Mouse (Mus musculus) CH12.LX (cell line): ENCODE results near the gene Gpatch2. TPM values are rescaled to one million over a fixed set of nuclear protein-coding genes. Genes with fewer than 3 reads are reported as not detected.

Source experiments
- DNase-seq: peaks from one replicate; pipeline ENCODE4 v3.0.0-alpha.2; 2013; ENCODE audit errors: extremely low read depth
- H3K27ac ChIP-seq: 2 replicates; pipeline ENCODE4 v1.5.1; 2012; ENCODE audit warnings: low read depth, mild to moderate bottlenecking, control low read depth, moderate library complexity; ENCODE audit not compliant: insufficient read depth
- H3K27me3 ChIP-seq: replicated peaks from 2 replicates; pipeline ENCODE3; 2012; ENCODE audit warnings: inconsistent platforms
- H3K36me3 ChIP-seq, 2 experiments: replicated peaks in 1 of 2; 2 replicates each; pipeline versions ENCODE3 to v1.6.1; 2012; ENCODE audit warnings: inconsistent platforms in 1 of 2, low read length in 1 of 2, mild to moderate bottlenecking in 1 of 2, mixed read lengths in 1 of 2, moderate library complexity in 1 of 2; ENCODE audit not compliant: control insufficient read depth in 1 of 2, insufficient read depth in 1 of 2
- H3K4me1 ChIP-seq, 2 experiments: 2 replicates each; pipeline ENCODE4 v1.6.1; 2012; ENCODE audit warnings: inconsistent platforms in 1 of 2, moderate library complexity in 1 of 2; ENCODE audit not compliant: insufficient read depth in 2 of 2, control insufficient read depth in 1 of 2
- H3K4me2 ChIP-seq: 2 replicates; pipeline ENCODE4 v1.6.1; 2012; ENCODE audit warnings: low read depth, mild to moderate bottlenecking, control low read depth; ENCODE audit not compliant: poor library complexity, insufficient read depth, severe bottlenecking
- H3K4me3 ChIP-seq, 3 experiments: fragments of 150-350 bp in 1 of 3; sonication (generic) in 1 of 3; replicated peaks in 1 of 3; 2 replicates each; pipeline versions ENCODE3 to v1.5.1; 2011 to 2012; ENCODE audit warnings: low read depth in 2 of 3, low read length in 2 of 3, mild to moderate bottlenecking in 2 of 3, moderate library complexity in 2 of 3, control low read depth in 1 of 3, improper control_type of control experiment in 1 of 3, inconsistent platforms in 1 of 3, mixed read lengths in 1 of 3; ENCODE audit not compliant: poor library complexity in 1 of 3
- H3K79me2 ChIP-seq: replicated peaks from 2 replicates; pipeline ENCODE4 v1.6.1; 2012; ENCODE audit warnings: mild to moderate bottlenecking, moderate library complexity; ENCODE audit not compliant: control insufficient read depth, poor library complexity, insufficient read depth, severe bottlenecking; ENCODE audit errors: extremely low read depth
- H3K9ac ChIP-seq: 2 replicates; pipeline ENCODE4 v1.6.1; 2012; ENCODE audit warnings: low read depth, mild to moderate bottlenecking, control low read depth, moderate library complexity; ENCODE audit not compliant: insufficient read depth
- H3K9me3 ChIP-seq: replicated peaks from 2 replicates; pipeline ENCODE3; 2012; ENCODE audit warnings: low read length, inconsistent platforms, mixed read lengths
- BHLHE40 ChIP-seq: IDR thresholded peaks from 2 replicates; pipeline ENCODE4 v1.6.1; 2011; ENCODE audit warnings: mild to moderate bottlenecking, low read depth, low read length, improper control_type of control experiment
- CHD2 ChIP-seq: IDR thresholded peaks from 2 replicates; pipeline ENCODE4 v1.6.1; 2011; ENCODE audit warnings: low read length, improper control_type of control experiment
- CTCF ChIP-seq, 2 experiments: IDR thresholded peaks in 1 of 2; conservative IDR thresholded peaks in 1 of 2; 2 replicates each; pipeline ENCODE4 v1.5.1; 2011 to 2012; ENCODE audit warnings: low read depth in 2 of 2, low read length in 2 of 2, improper control_type of control experiment in 1 of 2, inconsistent platforms in 1 of 2, mild to moderate bottlenecking in 1 of 2, moderate library complexity in 1 of 2
- E2F4 ChIP-seq: IDR thresholded peaks from 2 replicates; pipeline ENCODE4 v1.6.1; 2011; ENCODE audit warnings: low read depth, low read length, improper control_type of control experiment; ENCODE audit not compliant: insufficient replicate concordance
- EP300 ChIP-seq: IDR thresholded peaks from 2 replicates; pipeline ENCODE4 v1.6.1; 2011; ENCODE audit warnings: low read length, improper control_type of control experiment
- HCFC1 ChIP-seq: IDR thresholded peaks from 2 replicates; pipeline ENCODE4 v1.6.1; 2012; ENCODE audit warnings: low read depth, mild to moderate bottlenecking, inconsistent platforms, low read length, improper control_type of control experiment
- IRF4 ChIP-seq: IDR thresholded peaks from 2 replicates; pipeline ENCODE4 v1.6.1; 2014; ENCODE audit warnings: low read depth, mild to moderate bottlenecking, inconsistent platforms, low read length, improper control_type of control experiment
- JUND ChIP-seq: conservative IDR thresholded peaks from 2 replicates; pipeline ENCODE4 v1.6.1; 2011; ENCODE audit warnings: low read depth, low read length, improper control_type of control experiment
- MAX ChIP-seq: IDR thresholded peaks from 2 replicates; pipeline ENCODE4 v1.6.1; 2011; ENCODE audit warnings: low read length, improper control_type of control experiment
- MAZ ChIP-seq: IDR thresholded peaks from 2 replicates; pipeline ENCODE4 v1.6.1; 2012; ENCODE audit warnings: low read depth, mild to moderate bottlenecking, inconsistent platforms, low read length, improper control_type of control experiment, moderate library complexity
- MEF2A ChIP-seq: IDR thresholded peaks from 2 replicates; pipeline ENCODE4 v1.6.1; 2014; ENCODE audit warnings: low read depth, mild to moderate bottlenecking, inconsistent platforms, low read length, improper control_type of control experiment, borderline replicate concordance
- MYC ChIP-seq: IDR thresholded peaks from 2 replicates; pipeline ENCODE4 v1.6.1; 2011; ENCODE audit warnings: low read depth, mild to moderate bottlenecking, improper control_type of control experiment, low read length
- PAX5 ChIP-seq: IDR thresholded peaks from 2 replicates; pipeline ENCODE4 v1.6.1; 2012; ENCODE audit warnings: low read length, inconsistent platforms, mixed read lengths
- POLR2AphosphoS2 ChIP-seq: IDR thresholded peaks from 2 replicates; pipeline ENCODE4 v1.6.1; 2011; ENCODE audit warnings: low read depth, low read length, improper control_type of control experiment
- RAD21 ChIP-seq: IDR thresholded peaks from 2 replicates; pipeline ENCODE4 v1.6.1; 2011; ENCODE audit warnings: low read depth, mild to moderate bottlenecking, low read length, improper control_type of control experiment, moderate library complexity
- RCOR1 ChIP-seq: conservative IDR thresholded peaks from 2 replicates; pipeline ENCODE4 v1.6.1; 2012; ENCODE audit warnings: low read depth, mild to moderate bottlenecking, inconsistent platforms, low read length, improper control_type of control experiment
- SIN3A ChIP-seq: IDR thresholded peaks from 2 replicates; pipeline ENCODE4 v1.6.1; 2012; ENCODE audit warnings: low read length, improper control_type of control experiment, inconsistent platforms
- USF1 ChIP-seq: IDR thresholded peaks from 2 replicates; pipeline ENCODE4 v1.6.1; 2014; ENCODE audit warnings: low read depth, mild to moderate bottlenecking, inconsistent platforms, low read length, improper control_type of control experiment
- ZC3H11A ChIP-seq: IDR thresholded peaks from 2 replicates; pipeline ENCODE4 v1.6.1; 2012; ENCODE audit warnings: low read depth, mild to moderate bottlenecking, inconsistent platforms, low read length, improper control_type of control experiment
- ZKSCAN1 ChIP-seq: IDR thresholded peaks from 2 replicates; pipeline ENCODE4 v1.6.1; 2012; ENCODE audit warnings: low read depth, inconsistent platforms, low read length, improper control_type of control experiment, borderline replicate concordance
- dilution Hi-C: fragments of 300-500 bp; cut with MboI; formaldehyde crosslinking; loops from 2 replicates; pipeline ENCODE4 v1.14.3; 2020; ENCODE audit warnings: low sequenced_read_pairs; ENCODE audit not compliant: extremely low pct_unique_long_range_greater_than_20kb, extremely low pct_ligation_motif_present
- in situ Hi-C: fragments of 300-500 bp; cut with MboI; formaldehyde crosslinking; loops from 3 replicates; pipeline ENCODE4 v1.14.3; 2019; ENCODE audit warnings: low sequenced_read_pairs, low pct_ligation_motif_present, low pct_unique_long_range_greater_than_20kb, mixed read lengths
- polyA plus RNA-seq: library from polyadenylated mRNA; unstranded; fragments of >175 nt; gene quantifications from 2 replicates; pipeline ENCODE4 v1.2.1, GENCODE M21; 2012; ENCODE audit warnings: low read depth; ENCODE audit not compliant: insufficient read length
- total RNA-seq, 2 experiments: library from RNA; depleted of rRNA; stranded (reverse); fragments of 300-350 nt in 1 of 2; fragments of >200 nt in 1 of 2; gene quantifications; 2 replicates each; pipeline ENCODE4 v1.2.3; 2012 to 2014

Gene Gpatch2
- total and polyA plus RNA-seq, 3 experiments: 14.1 to 17.0 (median 15.4) TPM

- no peaks in the 10 kb centered on the region for H3K79me2 ChIP-seq
- H3K4me1 ChIP-seq: peaks cover 0 to 16% of the 10 kb centered on the region in 2 experiments; a peak in 2 of 4 replicates
- H3K4me2 ChIP-seq: no peak overlapping the region
- in situ Hi-C loops: no loop called here
- no peak for DNase-seq
- TF ChIP-seq CTCF (conservative IDR thresholded peaks at IDR 0.05 in 1 of 2, IDR thresholded peaks at IDR 0.05 in 1 of 2; ENCODE audit: low read depth in 2 of 2, low read length in 2 of 2) (no peak), MAX (no peak), EP300 (no peak), ZC3H11A (no peak), POLR2AphosphoS2 (no peak), JUND (no peak), CHD2 (no peak), HCFC1 (no peak), IRF4 (no peak), MAZ (no peak), RAD21 (no peak), E2F4 (no peak), SIN3A (no peak), USF1 (no peak), BHLHE40 (no peak), MEF2A (no peak), PAX5 (no peak)
- H3K4me3 ChIP-seq: no peak overlapping the region
- H3K9me3 ChIP-seq: no peaks in the 10 kb centered on the region
- H3K9ac ChIP-seq: no peak overlapping the region
- no peaks in the 10 kb centered on the region for H3K27me3 ChIP-seq
- no peak overlapping the region for H3K27ac ChIP-seq
- peaks cover 7 to 60% of the 10 kb centered on the region in 2 experiments for H3K36me3 ChIP-seq
- dilution Hi-C loops: no loop called here
Measured at GRCm38 (mm10) chr1:187347606-187348005, 132.3 kb downstream of the Gpatch2 start.

DNA sequence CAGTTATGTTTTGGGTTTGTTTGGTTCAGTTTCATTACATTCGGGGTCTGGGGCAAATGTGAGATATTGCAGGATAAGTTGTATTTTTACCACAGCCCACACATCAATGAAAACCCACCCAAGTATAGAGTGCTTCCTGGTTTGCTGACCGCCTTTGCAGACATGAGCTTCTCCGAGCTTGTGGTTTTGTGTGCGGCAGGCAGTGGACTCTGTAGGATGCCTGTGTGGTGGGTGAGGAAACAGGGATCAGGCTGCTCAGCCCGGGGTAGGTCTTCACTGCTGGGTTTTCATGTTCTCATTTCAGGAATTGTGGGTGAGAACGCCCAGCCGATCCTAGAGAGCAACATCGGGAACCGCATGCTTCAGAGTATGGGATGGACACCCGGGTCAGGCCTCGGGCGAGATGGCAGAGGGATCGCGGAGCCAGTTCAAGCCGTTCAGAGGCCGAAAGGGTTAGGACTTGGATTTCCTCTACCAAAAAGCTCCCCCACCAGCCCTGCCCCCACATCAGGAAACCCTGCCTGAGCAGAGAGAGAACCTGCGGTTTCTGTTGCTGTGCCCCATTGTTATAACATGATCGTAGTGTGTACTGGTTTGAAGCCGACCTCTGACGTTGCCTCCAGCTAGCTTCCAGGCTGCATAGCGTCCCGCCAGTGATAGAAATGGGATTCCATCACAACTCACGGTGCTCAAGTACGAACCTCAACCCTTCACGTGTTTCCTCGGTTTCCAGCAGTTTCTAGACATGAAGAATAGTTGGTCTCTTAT is 132.9 kb downstream of the Gpatch2 start:
- no peaks in the 10 kb centered on the region for H3K27me3 ChIP-seq
- H3K4me2 ChIP-seq: no peak overlapping the region
- dilution Hi-C loops: no loop called here
- in situ Hi-C loops: no loop called here
- TF ChIP-seq ZKSCAN1 (no peak), POLR2AphosphoS2 (no peak), CHD2 (no peak), ZC3H11A (no peak), RCOR1 (no peak), E2F4 (no peak), MYC (no peak), MAZ (no peak)
- no peaks in the 10 kb centered on the region for H3K79me2 ChIP-seq
- no peak for DNase-seq
- H3K9ac ChIP-seq: no peak overlapping the region
- H3K9me3 ChIP-seq: no peaks in the 10 kb centered on the region
- no peak overlapping the region for H3K4me3 ChIP-seq
- H3K36me3 ChIP-seq: peaks cover 7 to 56% of the 10 kb centered on the region in 2 experiments
- peaks cover 0 to 16% of the 10 kb centered on the region in 2 experiments; a peak in 2 of 4 replicates for H3K4me1 ChIP-seq
- H3K27ac ChIP-seq: no peak overlapping the region
